Mouse (Mus musculus): ENCODE results near the gene Dock1. TPM values are rescaled to one million over a fixed set of nuclear protein-coding genes. Genes with fewer than 3 reads are reported as not detected.

Dock1 gene
- total RNA-seq, 2 experiments from 2014 or later, result 46.8 to 47.5 TPM

- DNase-seq, result no peak
- intact Hi-C loops (cut with DNase I), result no loop called here
These were observed 439.9 kb downstream of the Dock1 start for GRCm38 (mm10) chr7:135110307-135110706.

GRCm38 (mm10) chr7:135125296-135126065 lies 455.0 kb downstream of the Dock1 start:
- no peak for DNase-seq
- intact Hi-C loops (cut with DNase I), result no loop called here

GRCm38 (mm10) chr7:135132461-135132860 lies 462.0 kb downstream of the Dock1 start:
- no peak for DNase-seq
- intact Hi-C loops (cut with DNase I), result no loop called here

- intact Hi-C loops (cut with DNase I), result no loop called here
- no peak for DNase-seq
These were observed 464.2 kb downstream of the Dock1 start for GRCm38 (mm10) chr7:135134619-135135018.

GRCm38 (mm10) chr7:135139153-135139612 lies 468.7 kb downstream of the Dock1 start:
- intact Hi-C loops (cut with DNase I), result no loop called here
- no peak for DNase-seq

- intact Hi-C loops (cut with DNase I), result no loop called here
- no peak for DNase-seq
These were observed 474.3 kb downstream of the Dock1 start for GRCm38 (mm10) chr7:135144731-135145130.

- peak in 1 of 2 experiments; percentile 11 for DNase-seq
- intact Hi-C loops (cut with DNase I), result no loop called here
These were observed 480.5 kb downstream of the Dock1 start for GRCm38 (mm10) chr7:135150926-135151325.

GRCm38 (mm10) chr7:135157571-135157970 lies 487.1 kb downstream of the Dock1 start:
- DNase-seq, result no peak
- intact Hi-C loops (cut with DNase I), result no loop called here

GRCm38 (mm10) chr7:135158381-135158780 lies 487.9 kb downstream of the Dock1 start:
- DNase-seq, result no peak
- intact Hi-C loops (cut with DNase I), result no loop called here

- intact Hi-C loops (cut with DNase I), result no loop called here
- no peak for DNase-seq
These were observed 489.2 kb downstream of the Dock1 start for GRCm38 (mm10) chr7:135159606-135160005.

- peak; percentile 54 to 70 for DNase-seq
- intact Hi-C loops (cut with DNase I), result no loop called here
These were observed 494.7 kb downstream of the Dock1 start for GRCm38 (mm10) chr7:135165155-135165554.

GRCm38 (mm10) chr7:135169936-135170335 lies 499.5 kb downstream of the Dock1 start:
- DNase-seq, result no peak
- intact Hi-C loops (cut with DNase I), result no loop called here

GRCm38 (mm10) chr7:135172219-135172618 lies 501.8 kb downstream of the Dock1 start:
- peak in 1 of 2 experiments; percentile 14 for DNase-seq
- intact Hi-C loops (cut with DNase I), result no loop called here

- no peak for DNase-seq
- intact Hi-C loops (cut with DNase I), result no loop called here
These were observed 523.7 kb downstream of the Dock1 start for GRCm38 (mm10) chr7:135194190-135194589.

GRCm38 (mm10) chr7:135195631-135196030 lies 525.2 kb downstream of the Dock1 start:
- DNase-seq, result no peak
- intact Hi-C loops (cut with DNase I), result no loop called here

- no peak for DNase-seq
- intact Hi-C loops (cut with DNase I), result no loop called here
These were observed 526.4 kb downstream of the Dock1 start for GRCm38 (mm10) chr7:135196828-135197227.

GRCm38 (mm10) chr7:135203920-135204319 lies 533.5 kb downstream of the Dock1 start:
- intact Hi-C loops (cut with DNase I), result no loop called here
- DNase-seq, result no peak

GRCm38 (mm10) chr7:135205111-135205510 lies 534.7 kb downstream of the Dock1 start:
- intact Hi-C loops (cut with DNase I), result no loop called here
- DNase-seq, result no peak

- intact Hi-C loops (cut with DNase I), result no loop called here
- DNase-seq, result peak; percentile 18 to 37
These were observed 538.6 kb downstream of the Dock1 start for GRCm38 (mm10) chr7:135208947-135209567.

- intact Hi-C loops (cut with DNase I), result no loop called here
These were observed 539.8 kb downstream of the Dock1 start for GRCm38 (mm10) chr7:135210296-135210695.

GRCm38 (mm10) chr7:135210831-135211230 lies 540.4 kb downstream of the Dock1 start:
- intact Hi-C loops (cut with DNase I), result no loop called here
- no peak for DNase-seq

More at GRCm38 (mm10) chr7:135210296-135210695, 539.8 kb downstream of the Dock1 start:
- DNase-seq, result no peak

- DNase-seq, result peak; percentile 77 to 79
- intact Hi-C loops (cut with DNase I), result no loop called here
These were observed 542.1 kb downstream of the Dock1 start for GRCm38 (mm10) chr7:135212505-135212904.
